Mouse (Mus musculus) intestine, embryonic 15.5 days (tissue): ENCODE measurements around the gene Gm2001. TPM values are rescaled to one million over a fixed set of nuclear protein-coding genes. Genes with fewer than 3 reads are reported as not detected.

ENCODE experiments used
- polyA plus RNA-seq: library from polyadenylated mRNA; unstranded; fragments of >200 nt; fragmentation: Nextera tagmentation; extraction: Ambion mirVana; gene quantifications from 2 replicates; pipeline ENCODE4 v1.2.1, GENCODE M21; 2015

The Gm2001 gene
- polyA plus RNA-seq, 1 experiment from 2014 or later: not detected

Other genes starting within 250 kb of the Gm2001 start
- not detected in 2 replicates for gene Oog1, start 239.7 kb downstream of the Gm2001 start, polyA plus RNA-seq
- not detected in 2 replicates for gene Gm4027, start 223.5 kb downstream of the Gm2001 start, polyA plus RNA-seq
- not detected in 2 replicates for gene Gm16381, start 197.7 kb downstream of the Gm2001 start, polyA plus RNA-seq
- not detected in 2 replicates for gene Gm21319, start 66.6 kb downstream of the Gm2001 start, polyA plus RNA-seq
- not detected in 2 replicates for gene Gm21936, start 46.8 kb downstream of the Gm2001 start, polyA plus RNA-seq
- not detected in 2 replicates for gene BB287469, start 25.8 kb downstream of the Gm2001 start, polyA plus RNA-seq
- not detected in 2 replicates for gene Gm2016, start 31.7 kb upstream of the Gm2001 start, polyA plus RNA-seq
- not detected in 2 replicates for gene Gm2022, start 53.0 kb upstream of the Gm2001 start, polyA plus RNA-seq
- gene Gm2035, start 77.5 kb upstream of the Gm2001 start, polyA plus RNA-seq: not detected in 2 replicates
- not detected in 2 replicates for gene Gm2042, start 111.7 kb upstream of the Gm2001 start, polyA plus RNA-seq
- gene Gm2075, start 169.5 kb upstream of the Gm2001 start, polyA plus RNA-seq: not detected in 2 replicates
- not detected in 2 replicates for gene Gm6803, start 176.4 kb upstream of the Gm2001 start, polyA plus RNA-seq
- not detected in 2 replicates for gene Gm2056, start 184.7 kb upstream of the Gm2001 start, polyA plus RNA-seq
- gene Gm16368, start 241.4 kb upstream of the Gm2001 start, polyA plus RNA-seq: not detected in 2 replicates